Mouse (Mus musculus) bone marrow, adult 2 months (tissue): ENCODE measurements around the gene Gabarap.

Experiments
- CTCF ChIP-seq: fragments of 200-500 bp; IDR thresholded peaks from 2 replicates; pipeline ENCODE4 v1.5.1; 2011; ENCODE audit warnings: low read length, control low read depth; ENCODE audit not compliant: control insufficient read depth, insufficient read depth
- POLR2A ChIP-seq: fragments of 200-500 bp; IDR thresholded peaks from 2 replicates; pipeline ENCODE4 v1.6.1; 2011; ENCODE audit warnings: low read depth, mild to moderate bottlenecking, control low read depth, low read length, borderline replicate concordance; ENCODE audit not compliant: control insufficient read depth

- no peak for TF ChIP-seq CTCF
- TF ChIP-seq POLR2A = no peak
These were observed 32.7 kb downstream of the Gabarap start for GRCm38 (mm10) chr11:70023481-70024150.
